Mouse (Mus musculus) lung, adult 2 months (tissue): ENCODE measurements around the gene Tpi1.

ENCODE experiments used
- CTCF ChIP-seq: fragments of 200-500 bp; IDR thresholded peaks from 2 replicates; pipeline ENCODE4 v1.5.1; 2011; ENCODE audit warnings: mild to moderate bottlenecking, low read length, control low read depth; ENCODE audit not compliant: insufficient read depth
- POLR2A ChIP-seq: fragments of 200-500 bp; IDR thresholded peaks from 2 replicates; pipeline ENCODE4 v1.6.1; 2011; ENCODE audit warnings: low read depth, mild to moderate bottlenecking, control low read depth, low read length, borderline replicate concordance; ENCODE audit errors: extremely low read depth

GRCm38 (mm10) chr6:124790121-124790520 lies 24.0 kb downstream of the Tpi1 start:
- TF ChIP-seq CTCF (no peak), POLR2A (no peak)
